Comparison of ENCODE assay signal across 10 mouse cellular contexts in the genomic region with DNA sequence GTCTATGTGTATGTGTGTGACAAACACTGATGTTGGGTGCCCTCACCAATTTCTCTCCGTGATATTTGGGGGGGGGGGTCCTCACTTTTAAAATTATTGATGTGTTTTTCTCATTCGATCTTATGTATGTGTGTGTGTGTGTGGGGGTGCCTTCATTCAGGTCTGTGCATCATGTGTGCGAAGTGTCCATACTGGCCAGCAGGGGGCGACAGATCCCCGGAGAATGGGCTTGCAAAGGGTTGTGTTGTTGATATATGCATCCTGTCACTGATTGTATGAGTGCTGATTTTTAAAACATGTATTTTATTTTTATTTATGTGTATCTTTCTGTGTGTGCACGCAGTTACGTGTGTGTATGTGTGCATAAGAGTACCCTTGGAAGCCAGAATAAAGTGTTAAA. TPM values are rescaled to one million over a fixed set of nuclear protein-coding genes. Genes with fewer than 3 reads are reported as not detected.
DNase-seq lines count a peak whose midpoint lies in the region; ATAC-seq and TF ChIP-seq lines count a peak whose summit lies in the region.
"Had no signal": no experiment of that assay in that cellular context is flagged by ENCODE, and none has a peak within 500 bp of the region (broad histone marks: within the 10 kb centered on the region; RNA-seq: fewer than 3 reads in every experiment).

No protein-coding gene starts in this region.

- no peak overlapping the region for H3K4me3 ChIP-seq in lung, postnatal 0 days (ENCODE audit: low read depth, low read length)

- no peak overlapping the region for H3K9ac ChIP-seq in lung, postnatal 0 days (replicated peaks; ENCODE audit: low read depth)

- no peak overlapping the region for H3K4me2 ChIP-seq in lung, postnatal 0 days (replicated peaks; ENCODE audit: low read depth, low read length)

- no peak overlapping the region for H3K27ac ChIP-seq in lung, postnatal 0 days (ENCODE audit: low read length)

- DNase-seq in lung, postnatal 0 days (ENCODE audit: low spot score), result no peak
- DNase-seq in lung, postnatal 14 days, result no peak
- DNase-seq in ES-CJ7 (ENCODE audit: low read depth, low spot score), result peak; percentile 77
- DNase-seq in c-Kit-positive CD71-positive TER-119-positive erythroid progenitor cells, embryonic 14.5 days (ENCODE audit: low spot score), result peak; percentile 81
- DNase-seq in cerebellum, adult 9-11 months, result no peak
- DNase-seq in heart, adult 9 months (ENCODE audit: low spot score in 2 of 2), result no peak
- DNase-seq: layer of hippocampus, adult 9-11 months had no signal

- TF ChIP-seq CTCF in lung, postnatal 0 days (IDR thresholded peaks at IDR 0.05), result peak; percentile 65

- no peaks in the 10 kb centered on the region for H3K9me3 ChIP-seq in lung, postnatal 0 days (ENCODE audit: low read length)

- H3K4me1 ChIP-seq in lung, postnatal 0 days (ENCODE audit: insufficient read depth, low read depth, low read length), result 0 out of 2 replicates have a peak, but pooled peaks cover 3% of the 10 kb centered on the region

- no peak for TF ChIP-seq EP300 in lung, postnatal 0 days (IDR thresholded peaks at IDR 0.05)

- no peaks in the 10 kb centered on the region for H3K27me3 ChIP-seq in lung, postnatal 0 days (replicated peaks; ENCODE audit: insufficient read depth, low read length)

- ATAC-seq in lung, postnatal 0 days, result no peak
- ATAC-seq in neutrophil, adult 5-6 weeks (ENCODE audit: extremely low read depth, insufficient number of reproducible peaks, low FRiP score, poor library complexity, severe bottlenecking), result 0 out of 2 replicates have a peak, but pooled peaks have one; percentile 44
- ATAC-seq in cerebellum, adult (ENCODE audit: insufficient number of reproducible peaks, low FRiP score, low TSS enrichment), result no peak

- WGBS in lung, postnatal 0 days, result 76% methylated on average over 7 of the region's 7 CpGs

- no peaks in the 10 kb centered on the region for H3K36me3 ChIP-seq in lung, postnatal 0 days (ENCODE audit: insufficient read depth, low read length)

RNA-seq across cellular contexts. Expression of gene Gm47791, which starts 32.6 kb away (rescaled TPM):
- not detected in 2 replicates for polyA plus RNA-seq in lung, postnatal 0 days (2015; fragmentation: Nextera tagmentation; extraction: Ambion mirVana)
- total RNA-seq in neutrophil, adult 5-6 weeks (2017), result not detected in 2 replicates
- polyA plus RNA-seq: heart, embryonic 14.5 days had no signal

RNA-seq across cellular contexts. Expression of gene Tm4sf20, which starts 35.3 kb away (rescaled TPM):
- 0.07 TPM in 1 of 2 replicates, not detected in the other for polyA plus RNA-seq in lung, postnatal 0 days (2015; fragmentation: Nextera tagmentation; extraction: Ambion mirVana)
- not detected in 2 replicates for total RNA-seq in neutrophil, adult 5-6 weeks (2017)
- polyA plus RNA-seq: heart, embryonic 14.5 days had no signal

RNA-seq across cellular contexts. Expression of gene Agfg1, which starts 35.7 kb away (rescaled TPM):
- polyA plus RNA-seq in lung, postnatal 0 days (2015; fragmentation: Nextera tagmentation; extraction: Ambion mirVana), result 28.3 and 34.8 TPM in 2 replicates
- 55.2 and 59.5 TPM in 2 replicates for total RNA-seq in neutrophil, adult 5-6 weeks (2017)

Comparison
In these comparisons a context has a peak if more than half of its experiments do, and no peak if none do; other contexts are left out.
1. DNase-seq: peak in ES-CJ7 (single experiment) and c-Kit-positive CD71-positive TER-119-positive erythroid progenitor cells, embryonic 14.5 days (single experiment); none in lung, postnatal 0 days (single experiment), lung, postnatal 14 days (single experiment), cerebellum, adult 9-11 months (single experiment) and heart, adult 9 months (0 of 2).